Mouse (Mus musculus): Measurements from ENCODE around the gene Fam198b.

- TF ChIP-seq CTCF (IDR thresholded peaks at IDR 0.05; ENCODE audit: low read depth): no peak
- no peak for TF ChIP-seq EP300 (IDR thresholded peaks at IDR 0.05; ENCODE audit: low read depth)
Observed at GRCm38 (mm10) chr3:79967346-79967745, 83.0 kb downstream of the Fam198b start.

Data from liver, embryonic 14.5 days (tissue).